Mouse (Mus musculus): ENCODE results near the gene Slc36a4. TPM values are rescaled to one million over a fixed set of nuclear protein-coding genes. Genes with fewer than 3 reads are reported as not detected.

Slc36a4 gene
- total RNA-seq, 2 experiments from 2014 or later = 9.7 to 12.1 TPM

DNA sequence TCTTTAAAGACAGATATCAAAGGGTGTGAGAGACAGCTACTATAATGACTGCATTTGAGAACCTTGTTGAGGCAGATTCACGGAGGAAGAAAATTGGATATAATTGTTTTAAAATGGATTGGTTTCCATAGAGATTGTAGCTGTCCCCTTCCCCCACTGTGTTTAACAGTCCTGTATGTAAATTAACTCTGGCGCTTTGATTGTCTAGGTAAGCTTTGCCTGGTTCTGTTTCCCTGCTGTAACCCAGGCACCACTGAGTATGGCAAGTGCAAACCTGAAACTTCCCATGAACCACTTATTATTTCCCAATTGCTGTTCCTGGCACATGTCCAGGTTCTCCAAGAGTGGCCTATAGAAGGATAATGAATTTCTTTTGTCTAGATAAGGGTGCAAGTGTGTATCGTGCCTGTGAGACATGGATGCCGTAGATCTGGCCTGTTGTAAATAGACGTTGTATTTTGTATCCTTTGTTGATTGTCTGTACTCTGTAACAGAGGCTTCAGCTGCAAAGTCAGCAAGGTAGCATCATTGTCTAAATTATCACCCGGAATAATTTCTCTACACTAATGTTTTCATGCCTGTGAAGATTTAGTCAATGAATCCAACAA is 11.8 kb downstream of the Slc36a4 start:
- no peak for ATAC-seq (replicated peaks; ENCODE audit: poor library complexity, severe bottlenecking)

DNA sequence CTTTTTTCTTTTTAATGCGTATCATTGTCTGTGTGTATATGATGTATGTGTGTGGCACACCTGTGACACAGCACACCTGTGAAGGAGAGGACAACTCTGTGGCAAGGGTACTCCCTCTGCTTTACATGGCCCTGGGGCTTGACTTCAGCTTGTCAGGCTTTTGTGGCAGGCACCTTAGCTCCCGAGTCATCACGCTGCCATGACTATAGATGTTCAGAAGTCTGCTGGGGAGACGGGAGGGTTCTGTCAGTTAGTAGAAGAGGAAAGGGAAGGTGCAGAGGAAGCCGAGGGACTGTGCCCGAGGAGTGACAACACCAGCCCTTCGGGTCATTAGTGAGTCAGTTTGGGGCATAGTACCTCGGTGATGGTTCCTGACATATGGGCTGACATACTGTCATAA is 13.0 kb downstream of the Slc36a4 start:
- ATAC-seq (replicated peaks; ENCODE audit: poor library complexity, severe bottlenecking) = no peak

DNA sequence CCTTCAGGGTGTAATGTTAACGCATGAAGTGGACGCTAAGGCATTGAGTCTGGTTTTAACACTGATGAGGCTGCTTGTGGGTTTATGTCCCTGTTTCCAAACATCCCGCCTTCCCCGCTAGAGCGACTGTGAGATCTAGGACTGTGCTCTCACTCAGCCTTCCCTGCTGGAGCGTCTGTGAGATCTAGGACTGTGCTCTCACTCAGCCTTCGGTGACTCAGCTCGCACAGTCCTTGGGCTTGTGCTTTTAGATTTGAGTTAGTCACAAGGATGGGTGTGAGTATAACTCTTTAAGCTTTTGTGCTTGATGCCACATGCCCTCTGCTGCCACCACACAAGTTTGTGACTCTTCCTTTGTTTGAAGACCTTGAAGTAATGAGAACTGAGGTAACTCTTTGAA is 17.6 kb downstream of the Slc36a4 start:
- ATAC-seq (replicated peaks; ENCODE audit: poor library complexity, severe bottlenecking) = no peak

- ATAC-seq (replicated peaks; ENCODE audit: poor library complexity, severe bottlenecking) = no peak
These were observed 22.5 kb downstream of the Slc36a4 start for GRCm38 (mm10) chr9:15731758-15732748.

- ATAC-seq (replicated peaks; ENCODE audit: poor library complexity, severe bottlenecking) = no peak
These were observed 24.7 kb downstream of the Slc36a4 start for GRCm38 (mm10) chr9:15734056-15734866.

DNA sequence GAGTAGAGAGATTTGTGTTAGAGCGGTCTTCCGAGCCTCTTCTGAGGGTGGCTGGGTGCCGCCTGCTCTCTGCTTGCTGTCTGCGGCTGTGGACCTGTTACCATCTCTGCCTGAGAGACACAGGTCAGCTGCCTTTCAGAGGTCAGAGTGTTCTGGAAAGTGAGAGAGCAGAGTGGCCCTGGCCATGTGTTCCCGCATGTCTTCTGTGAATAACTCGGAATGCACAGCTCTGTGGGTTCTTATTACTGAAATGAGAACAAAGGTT is 25.3 kb downstream of the Slc36a4 start:
- no peak for ATAC-seq (replicated peaks; ENCODE audit: poor library complexity, severe bottlenecking)

DNA sequence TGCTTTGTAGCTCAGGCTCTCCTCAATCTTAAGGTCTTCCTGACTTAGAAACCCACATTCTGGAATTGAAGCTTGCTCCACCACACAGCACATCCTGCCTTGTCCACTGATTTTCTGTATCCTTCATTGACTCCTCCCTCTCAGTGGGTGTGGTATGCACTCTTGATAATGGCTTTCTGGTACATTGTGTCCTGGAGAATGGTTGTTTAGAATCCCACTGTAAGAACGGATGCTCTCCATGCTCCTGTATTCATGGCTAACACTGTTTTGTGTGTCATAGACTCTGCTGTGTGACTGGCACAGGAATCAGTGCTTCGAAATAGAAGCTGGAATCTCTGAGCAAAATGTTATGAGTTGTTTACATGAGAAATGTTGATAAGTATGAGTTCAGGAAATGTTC is 28.0 kb downstream of the Slc36a4 start:
- no peak for ATAC-seq (replicated peaks; ENCODE audit: poor library complexity, severe bottlenecking)

GRCm38 (mm10) chr9:15741428-15741827 is 31.9 kb downstream of the Slc36a4 start:
- ATAC-seq (replicated peaks; ENCODE audit: poor library complexity, severe bottlenecking) = no peak

- ATAC-seq (replicated peaks; ENCODE audit: poor library complexity, severe bottlenecking) = no peak
These were observed 32.4 kb downstream of the Slc36a4 start for GRCm38 (mm10) chr9:15741931-15742330.

DNA sequence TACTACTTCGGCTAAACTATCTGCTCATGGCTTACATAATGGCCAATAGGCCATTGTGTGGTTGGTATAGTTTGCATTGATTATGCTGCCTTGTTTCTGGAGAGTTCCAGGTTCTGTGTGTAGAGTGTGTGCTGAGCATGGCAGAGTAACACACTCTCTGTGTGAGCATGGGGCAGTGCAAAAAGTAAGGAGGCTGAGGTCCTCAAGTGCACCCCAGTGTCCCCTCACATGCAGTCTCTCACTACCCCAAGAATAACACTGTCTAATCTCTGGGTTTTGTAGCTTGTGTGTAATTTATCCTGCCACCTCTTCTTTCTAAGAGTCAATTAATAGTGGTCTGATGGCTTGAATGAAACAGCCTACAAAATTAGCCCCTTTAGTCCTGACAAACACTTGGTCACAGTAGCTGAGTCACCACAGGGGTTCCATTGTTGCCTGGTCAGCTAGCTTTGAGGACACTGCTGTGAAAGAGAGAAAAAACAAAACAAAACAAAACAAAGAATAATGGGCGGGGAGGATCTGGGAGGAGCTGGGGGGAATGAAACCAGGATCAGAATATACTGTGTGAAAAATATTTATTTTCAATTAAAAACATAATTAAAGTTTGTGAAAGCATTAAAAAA is 36.6 kb downstream of the Slc36a4 start:
- ATAC-seq (replicated peaks; ENCODE audit: poor library complexity, severe bottlenecking) = no peak

DNA sequence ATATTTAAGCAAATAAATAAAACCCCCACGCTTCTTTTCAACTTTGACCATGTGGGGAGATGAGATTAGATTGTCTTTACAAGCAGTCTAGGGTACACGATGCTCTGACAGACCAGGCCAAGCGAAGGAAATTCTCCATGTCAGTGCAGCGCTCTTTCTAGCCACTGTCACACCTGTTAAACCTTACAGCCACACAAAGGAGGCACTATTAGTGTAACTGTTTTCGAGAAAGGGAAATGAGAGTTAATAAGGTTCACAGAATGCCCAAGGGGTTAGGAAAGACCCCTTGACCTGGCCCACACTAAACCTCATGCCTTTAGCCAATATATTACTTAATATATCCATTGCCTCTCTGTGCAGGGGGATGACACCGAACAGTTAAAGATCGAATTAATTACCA is 37.1 kb downstream of the Slc36a4 start:
- no peak for ATAC-seq (replicated peaks; ENCODE audit: poor library complexity, severe bottlenecking)

DNA sequence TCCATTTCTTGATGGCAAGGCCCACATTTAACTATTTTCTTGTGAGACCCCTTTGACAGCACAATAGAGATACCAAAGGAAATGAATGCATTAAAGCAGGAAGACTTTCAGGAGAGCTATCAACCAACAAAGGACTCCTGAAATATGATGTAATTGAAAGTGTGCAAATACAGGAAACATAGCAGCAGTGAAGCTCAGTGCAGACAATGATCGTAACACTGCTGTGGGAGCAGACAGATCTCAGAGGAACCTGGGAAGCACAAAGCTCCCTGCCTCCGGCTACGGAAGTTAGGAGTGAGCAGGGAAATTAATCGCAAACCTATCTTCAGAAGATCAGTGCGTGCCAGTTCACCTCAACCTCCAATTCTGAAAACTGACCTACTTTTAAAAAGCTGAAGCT is 38.8 kb downstream of the Slc36a4 start:
- peak; percentile 56 for ATAC-seq (replicated peaks; ENCODE audit: poor library complexity, severe bottlenecking)

- no peak for ATAC-seq (replicated peaks; ENCODE audit: poor library complexity, severe bottlenecking)
These were observed 49.8 kb downstream of the Slc36a4 start for GRCm38 (mm10) chr9:15759318-15759717.

GRCm38 (mm10) chr9:15766379-15766778 is 56.8 kb downstream of the Slc36a4 start:
- ATAC-seq (replicated peaks; ENCODE audit: poor library complexity, severe bottlenecking) = no peak

DNA sequence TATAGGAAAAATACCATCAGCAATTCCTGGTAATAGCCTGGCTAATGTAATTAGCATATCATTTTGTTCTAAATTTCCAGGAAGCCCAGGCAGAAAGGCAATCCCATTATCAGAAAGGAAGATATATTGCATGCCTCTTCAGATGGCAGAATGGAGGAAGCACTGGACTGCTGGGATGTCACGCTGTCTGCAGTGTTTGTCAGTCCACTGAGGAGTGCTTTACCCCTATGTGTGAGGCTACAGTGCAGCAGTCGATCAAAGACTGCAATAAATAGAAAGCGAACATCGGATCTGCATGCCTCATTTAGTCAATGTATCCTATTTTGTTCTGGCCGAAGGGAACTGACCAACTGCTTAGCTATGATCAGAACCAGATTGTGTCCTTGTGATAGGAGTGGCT is 57.3 kb downstream of the Slc36a4 start:
- no peak for ATAC-seq (replicated peaks; ENCODE audit: poor library complexity, severe bottlenecking)

DNA sequence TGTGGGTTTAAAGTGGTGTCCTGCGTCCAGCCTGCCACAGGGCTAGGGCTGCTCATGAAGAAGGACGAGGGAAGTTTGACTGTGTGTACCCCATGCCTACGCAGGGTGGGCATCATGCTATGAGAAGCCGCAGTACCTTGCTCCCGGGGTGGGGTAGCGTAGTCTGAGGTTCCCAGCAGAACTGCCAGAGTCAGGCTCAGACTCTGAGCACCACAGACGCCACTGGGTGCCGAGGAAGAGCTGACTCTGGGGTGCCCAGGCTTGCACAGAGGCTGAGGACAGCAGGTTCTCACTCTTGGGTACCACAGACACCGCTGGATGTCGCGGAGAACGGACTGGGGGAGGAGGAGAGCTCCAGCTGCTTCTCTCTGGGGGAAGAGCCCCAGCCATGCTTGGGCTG is 63.2 kb downstream of the Slc36a4 start:
- no peak for ATAC-seq (replicated peaks; ENCODE audit: poor library complexity, severe bottlenecking)

GRCm38 (mm10) chr9:15773426-15773825 is 63.9 kb downstream of the Slc36a4 start:
- no peak for ATAC-seq (replicated peaks; ENCODE audit: poor library complexity, severe bottlenecking)

- ATAC-seq (replicated peaks; ENCODE audit: poor library complexity, severe bottlenecking) = no peak
These were observed 65.4 kb downstream of the Slc36a4 start for GRCm38 (mm10) chr9:15774911-15775310.

- ATAC-seq (replicated peaks; ENCODE audit: poor library complexity, severe bottlenecking) = no peak
These were observed 72.4 kb downstream of the Slc36a4 start for GRCm38 (mm10) chr9:15781936-15782335.

- no peak for ATAC-seq (replicated peaks; ENCODE audit: poor library complexity, severe bottlenecking)
These were observed 76.7 kb downstream of the Slc36a4 start for GRCm38 (mm10) chr9:15786192-15786591.

DNA sequence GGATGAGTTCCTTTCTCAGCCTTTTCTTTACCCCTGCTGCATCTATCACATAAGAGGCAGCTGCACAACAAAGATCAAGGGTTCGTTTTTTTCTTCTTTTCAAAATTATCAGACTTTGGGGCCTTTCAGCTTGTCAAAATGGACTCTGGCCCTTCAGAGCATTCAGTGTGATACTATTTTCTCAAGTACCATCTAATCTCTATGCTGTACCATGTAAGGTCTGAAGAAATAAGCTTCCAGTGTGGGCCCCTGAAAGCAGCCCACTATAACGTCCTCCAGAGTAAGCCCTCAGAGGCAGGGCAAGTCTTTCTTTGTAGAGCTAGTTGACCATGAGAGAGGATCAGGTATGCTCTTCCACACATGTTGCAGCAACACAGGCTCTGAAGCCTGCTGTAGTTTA is 77.1 kb downstream of the Slc36a4 start:
- ATAC-seq (replicated peaks; ENCODE audit: poor library complexity, severe bottlenecking) = no peak
